Mouse (Mus musculus) layer of hippocampus, postnatal 36 days (tissue): ENCODE data around the gene Cdh8. TPM values are rescaled to one million over a fixed set of nuclear protein-coding genes. Genes with fewer than 3 reads are reported as not detected.
"Not testable (repeated sequence)": the region's sequence is repeated elsewhere in the genome, so short reads cannot be mapped to it uniquely, and the experiment has no call there.

ENCODE experiments used
- DNase-seq, 2 experiments: peaks; one replicate each; pipeline ENCODE4 v3.0.0; 2022
- total RNA-seq, 2 experiments: library from RNA; stranded (reverse); gene quantifications; 2 replicates each; pipeline ENCODE4 v1.2.3; 2021

The Cdh8 gene
- total RNA-seq, 2 experiments from 2014 or later = 86.1 to 89.0 TPM

DNA sequence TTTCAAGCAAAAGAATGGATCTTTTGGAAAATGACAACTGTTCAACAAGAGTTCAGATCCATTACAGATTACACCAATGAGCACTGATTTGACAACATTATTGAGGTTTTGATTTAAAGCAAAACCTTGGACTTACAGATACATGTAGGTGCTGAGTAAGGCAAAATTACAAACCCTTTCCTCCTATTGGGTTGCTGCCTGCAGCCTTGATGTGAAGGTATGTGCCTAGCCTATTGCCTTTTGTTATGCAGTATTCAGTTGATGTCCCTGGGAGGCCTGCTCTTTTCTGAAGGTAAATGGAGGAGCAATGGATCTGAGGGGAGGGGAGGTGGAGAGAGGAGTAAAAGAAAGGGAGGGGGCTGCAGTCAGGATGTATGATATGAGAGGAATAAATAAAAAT lies 135.9 kb downstream of the Cdh8 start:
- DNase-seq = no peak

DNA sequence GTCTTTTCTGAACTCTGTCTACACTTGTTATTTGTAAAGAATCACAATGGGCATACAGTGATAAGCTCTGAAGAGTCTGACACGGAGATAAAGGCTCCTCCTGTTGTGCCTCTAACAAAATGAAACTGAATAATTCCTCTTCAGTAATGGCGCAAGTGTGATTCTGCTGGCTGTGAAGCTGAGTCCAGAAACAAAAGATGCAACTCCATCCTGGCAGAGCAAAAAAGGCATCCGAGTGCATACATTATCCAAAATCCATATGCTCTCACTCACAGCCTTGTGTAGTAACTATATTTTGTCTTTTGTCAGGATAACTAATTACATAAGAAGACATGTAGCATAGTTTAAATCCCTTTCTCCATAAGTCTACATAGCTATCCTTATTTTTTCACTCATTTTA lies 149.1 kb downstream of the Cdh8 start:
- DNase-seq = no peak

DNA sequence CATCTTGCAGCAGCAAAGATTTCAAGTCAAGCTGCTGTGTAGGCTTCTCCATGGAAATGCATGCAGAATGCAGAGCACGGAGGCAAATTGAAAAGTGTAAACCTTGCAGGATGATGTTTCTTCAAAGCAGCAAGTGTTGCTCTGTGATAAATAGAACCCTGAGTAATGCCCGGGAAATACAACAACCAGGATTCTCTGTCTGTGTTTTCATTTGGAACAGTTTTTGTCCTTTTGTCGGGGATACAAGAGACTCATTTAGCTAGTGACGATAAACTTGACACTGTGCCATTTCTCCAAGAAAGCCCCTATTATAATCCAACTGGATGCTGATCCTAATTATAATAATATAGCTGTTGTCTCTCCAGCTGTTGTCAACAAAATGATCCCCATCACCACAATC lies 181.9 kb downstream of the Cdh8 start:
- DNase-seq = no peak

DNA sequence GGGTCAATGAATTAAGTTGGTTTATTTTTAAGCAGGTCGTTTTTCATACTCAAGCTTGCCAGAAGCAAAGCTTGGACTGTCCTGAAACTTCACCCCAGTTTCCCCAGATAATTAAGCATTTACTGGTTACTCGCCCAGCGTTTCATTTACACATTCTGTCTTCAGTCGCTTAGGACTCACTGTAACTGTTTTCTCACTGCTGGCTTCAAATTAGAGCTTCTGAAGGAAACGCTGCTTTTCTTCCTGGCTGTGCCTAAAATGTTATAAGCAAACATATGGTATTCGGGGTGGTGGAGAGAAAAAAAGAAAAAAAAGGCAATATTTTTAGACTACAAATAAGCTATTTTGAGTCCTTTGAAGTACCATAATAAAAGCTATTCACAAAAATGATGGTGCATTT lies 192.6 kb downstream of the Cdh8 start:
- no peak for DNase-seq

DNA sequence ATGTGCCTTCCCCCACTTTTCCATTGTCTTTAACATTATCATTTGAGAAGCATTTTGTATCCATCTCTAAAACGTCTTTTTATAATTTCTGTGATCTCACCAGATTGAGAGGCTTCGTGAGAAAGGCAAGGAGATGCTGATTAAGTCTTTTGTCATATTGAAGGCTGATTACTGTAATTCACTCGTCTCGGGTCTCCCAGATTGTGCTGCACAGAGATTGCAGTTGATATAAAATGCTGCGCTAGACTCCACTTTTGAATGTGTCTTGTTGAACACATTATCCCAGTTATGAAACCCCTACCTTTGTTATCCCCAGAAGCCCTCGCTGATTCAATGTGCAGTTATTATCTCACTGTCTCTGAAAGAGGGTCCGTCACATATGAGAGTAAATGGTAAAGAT lies 211.1 kb downstream of the Cdh8 start:
- no peak for DNase-seq

DNA sequence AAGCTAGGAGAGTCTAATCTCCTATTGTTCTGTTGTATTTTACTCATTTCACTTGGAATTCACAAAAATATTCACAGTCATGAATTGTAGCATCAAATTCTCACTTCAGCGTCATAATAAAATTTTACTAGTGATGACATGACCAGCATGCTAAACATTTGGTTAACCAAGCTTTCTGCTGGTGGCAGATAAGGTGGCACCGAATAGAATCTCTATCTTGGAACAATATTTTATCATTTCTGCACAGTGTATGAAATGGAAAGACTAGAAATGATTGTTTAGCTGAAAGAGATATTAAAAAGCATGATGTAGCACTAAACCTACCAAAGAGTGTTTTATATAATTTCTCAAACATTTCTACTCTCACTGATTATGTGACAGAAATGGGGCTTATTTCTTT lies 225.6 kb downstream of the Cdh8 start:
- no peak for DNase-seq

DNA sequence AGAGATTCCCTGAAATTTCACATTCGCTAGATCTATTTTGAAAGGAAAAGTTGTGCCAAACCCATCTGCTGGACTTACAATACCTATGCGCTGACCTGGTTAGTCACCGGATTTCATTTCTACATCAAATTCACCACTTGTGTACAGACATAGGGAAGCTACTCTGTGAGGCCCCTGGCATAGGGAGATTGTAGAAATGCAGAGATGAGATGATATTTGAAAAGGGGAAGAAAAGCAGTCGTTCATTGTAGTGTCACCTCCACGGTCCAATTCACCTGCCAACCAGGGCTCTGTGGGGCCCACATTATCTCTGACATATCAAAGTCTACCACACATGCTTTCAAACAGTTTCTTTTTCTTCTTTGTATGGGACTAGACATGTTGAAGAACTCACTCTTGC lies 229.4 kb downstream of the Cdh8 start:
- no peak for DNase-seq

DNA sequence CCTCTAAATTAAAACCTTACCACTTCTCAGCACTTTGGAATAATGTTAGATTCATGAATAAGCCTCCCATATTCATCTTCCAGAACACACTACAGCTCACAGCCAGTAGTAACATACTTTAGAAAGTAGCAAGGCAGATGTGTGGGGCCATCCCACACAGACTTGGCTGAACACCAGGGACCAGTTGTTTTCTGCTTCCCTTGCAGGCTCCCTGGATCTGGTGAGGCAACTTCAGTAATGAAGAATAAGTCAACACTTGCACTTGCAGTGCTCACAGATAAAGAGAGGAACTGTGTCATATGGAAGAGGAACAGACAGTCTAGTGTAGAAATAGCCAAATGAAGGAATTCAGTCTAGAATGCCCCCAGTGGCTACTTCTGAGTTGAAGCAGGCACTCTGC lies 232.1 kb downstream of the Cdh8 start:
- no peak for DNase-seq

DNA sequence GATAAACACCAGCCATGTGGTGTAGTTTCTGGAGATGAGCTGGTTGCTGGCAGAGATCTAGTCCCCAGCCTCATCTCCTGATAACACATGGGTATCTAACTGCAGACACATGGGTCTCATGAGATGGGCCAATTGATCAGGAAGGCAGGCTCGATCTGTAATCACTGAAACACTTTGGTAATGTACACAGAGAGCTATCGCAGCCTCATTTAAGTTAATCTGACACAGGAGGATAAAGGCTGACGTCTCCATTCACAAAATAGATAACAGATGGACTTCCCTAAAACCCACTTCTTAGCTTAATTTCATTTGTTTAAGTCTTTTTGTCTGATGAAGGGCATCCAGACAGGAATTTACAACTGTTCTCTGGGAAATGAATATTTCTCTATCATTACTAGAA lies 249.3 kb downstream of the Cdh8 start:
- no peak for DNase-seq

DNA sequence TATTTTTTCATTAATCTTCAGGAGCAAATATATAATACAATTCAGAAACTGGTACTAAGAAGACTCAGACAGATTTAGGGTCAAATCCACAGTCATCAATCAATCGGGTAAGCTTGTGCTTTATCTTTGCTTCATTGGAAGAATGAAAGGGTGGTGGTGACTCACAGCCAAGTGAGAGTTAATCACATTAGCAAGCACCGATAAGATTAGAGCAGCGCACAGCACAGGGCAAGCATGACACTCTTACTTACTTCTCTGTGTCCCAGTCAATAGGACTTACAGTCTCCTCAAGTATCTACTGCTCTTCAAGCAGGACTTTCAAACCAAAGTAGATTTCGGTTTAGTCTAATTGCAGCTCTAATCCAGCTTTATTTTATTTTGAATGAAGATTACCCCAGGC lies 254.6 kb downstream of the Cdh8 start:
- no peak for DNase-seq

DNA sequence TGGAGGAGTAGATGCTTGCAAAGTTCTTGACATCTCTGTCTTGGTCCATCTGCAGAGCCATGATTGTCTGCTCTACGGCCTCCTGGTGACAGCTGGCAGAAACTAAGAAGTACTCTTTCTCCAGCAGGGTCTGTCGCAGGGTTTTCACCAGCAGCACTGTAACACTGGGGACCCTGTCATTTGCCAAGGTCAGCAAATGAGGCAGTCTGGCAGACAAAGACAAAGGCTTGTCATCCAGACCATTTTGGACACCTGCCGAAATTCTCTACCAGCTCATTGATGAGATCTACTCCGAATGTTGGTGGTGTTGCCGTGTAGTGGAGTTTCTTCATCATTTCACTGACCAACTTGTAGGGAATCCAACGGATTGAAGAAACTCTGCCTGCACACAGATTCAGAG lies 270.8 kb downstream of the Cdh8 start:
- DNase-seq = no peak

DNA sequence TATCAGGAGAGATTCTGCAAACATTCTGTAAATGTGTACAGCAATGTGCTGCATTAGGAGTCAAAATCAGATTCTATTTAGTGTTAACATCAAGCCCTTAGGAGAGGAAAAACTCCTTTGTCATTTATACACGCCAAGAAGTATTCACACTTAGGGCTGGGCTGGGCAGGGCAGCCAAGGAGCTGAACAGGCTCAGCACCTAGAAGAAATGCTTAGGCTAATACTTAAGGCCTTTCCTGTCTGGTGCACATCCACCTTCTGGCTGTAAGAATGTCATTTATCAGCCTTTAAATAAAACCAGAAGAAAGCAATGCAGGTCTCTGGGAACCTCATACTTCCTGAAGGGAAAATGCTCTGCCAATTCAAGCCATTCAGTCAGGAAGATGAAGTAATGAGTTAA lies 271.5 kb downstream of the Cdh8 start:
- DNase-seq = not testable (repeated sequence)

DNA sequence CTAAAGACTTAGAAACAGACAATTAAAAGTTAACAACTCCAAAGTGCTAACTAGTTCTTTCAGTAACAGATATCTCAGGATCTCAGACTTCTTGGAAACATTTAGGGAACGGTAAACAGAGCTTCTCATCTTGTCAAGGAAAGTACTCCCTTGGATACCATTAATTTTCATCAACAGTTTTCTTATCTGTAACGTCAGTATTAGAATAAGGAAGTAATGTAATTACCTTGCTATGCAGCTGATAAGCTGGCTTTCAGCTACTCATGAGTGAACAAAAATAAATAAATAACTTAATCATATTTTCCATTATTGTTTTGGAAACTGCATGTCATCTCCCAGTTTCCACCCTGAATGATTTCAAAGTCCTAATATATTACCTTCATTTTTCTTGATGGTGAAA lies 317.8 kb downstream of the Cdh8 start:
- no peak for DNase-seq

DNA sequence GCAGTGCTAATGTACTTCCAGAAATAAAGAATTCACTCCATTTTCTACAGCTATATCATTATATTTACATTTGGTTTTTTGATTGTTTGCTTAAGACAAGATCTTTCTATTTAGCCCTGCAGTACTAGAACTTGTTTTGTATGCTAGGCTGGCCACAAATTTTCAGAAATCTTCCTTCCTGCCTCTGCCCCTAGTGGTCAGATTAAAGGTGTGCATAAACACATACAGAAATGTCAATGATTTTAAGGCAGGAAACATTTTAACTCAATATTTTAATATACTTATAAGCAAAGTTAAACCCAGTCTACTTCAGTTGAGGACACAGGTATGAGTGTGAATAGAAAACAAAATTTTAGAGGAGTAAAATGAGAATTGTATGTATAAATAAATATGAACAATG lies 364.9 kb downstream of the Cdh8 start:
- DNase-seq = no peak

DNA sequence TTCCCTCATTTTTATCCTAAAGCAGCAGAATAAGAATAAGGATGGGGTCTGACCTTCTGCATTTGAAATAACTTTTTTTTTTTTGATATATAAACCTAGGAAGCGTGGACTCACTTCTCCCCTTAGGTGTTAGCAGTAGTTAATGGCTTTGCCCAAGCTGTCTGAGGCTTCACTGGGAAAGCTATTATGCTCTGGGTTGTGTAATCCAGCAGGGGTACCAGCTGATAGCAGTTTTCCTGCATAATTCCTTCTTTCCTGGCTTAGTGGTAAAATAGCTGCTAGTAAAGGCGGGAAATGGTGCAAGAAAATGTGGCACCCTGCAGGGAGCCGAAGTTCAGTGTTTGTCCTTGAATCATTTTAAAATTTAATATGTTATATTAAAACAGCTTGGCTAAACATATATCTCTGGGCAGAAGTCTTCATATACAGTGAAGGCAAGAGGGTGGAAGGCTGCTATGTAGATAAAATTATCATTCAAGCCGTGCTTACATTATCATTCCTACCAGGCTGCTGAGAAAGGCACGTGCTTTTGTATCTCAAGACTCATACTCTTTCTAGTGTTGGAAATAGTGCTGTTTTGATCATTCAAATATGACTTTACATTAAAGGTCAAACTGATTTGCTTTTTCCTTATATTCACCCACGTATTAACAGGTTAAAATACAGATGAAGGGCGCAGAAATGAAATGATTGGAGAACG lies 367.5 kb downstream of the Cdh8 start:
- no peak for DNase-seq

DNA sequence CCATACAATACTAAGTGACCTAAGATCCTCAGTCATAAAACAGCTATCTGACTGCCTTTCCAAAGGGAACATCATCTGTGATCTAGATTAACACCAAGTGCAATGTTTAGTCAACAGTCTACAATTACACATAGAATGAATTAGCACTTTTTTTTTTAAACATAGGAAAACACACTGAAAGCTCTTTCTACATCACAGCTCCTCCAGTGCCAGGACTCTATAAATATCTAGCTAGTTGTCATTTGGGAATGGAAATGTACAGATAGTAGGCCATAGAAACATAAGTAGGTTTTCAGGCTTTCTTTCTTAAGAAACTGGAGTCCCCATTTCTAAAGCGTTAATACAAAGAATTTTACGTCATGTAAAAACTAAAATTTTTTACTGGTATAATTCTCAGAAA lies 375.8 kb downstream of the Cdh8 start:
- no peak for DNase-seq

DNA sequence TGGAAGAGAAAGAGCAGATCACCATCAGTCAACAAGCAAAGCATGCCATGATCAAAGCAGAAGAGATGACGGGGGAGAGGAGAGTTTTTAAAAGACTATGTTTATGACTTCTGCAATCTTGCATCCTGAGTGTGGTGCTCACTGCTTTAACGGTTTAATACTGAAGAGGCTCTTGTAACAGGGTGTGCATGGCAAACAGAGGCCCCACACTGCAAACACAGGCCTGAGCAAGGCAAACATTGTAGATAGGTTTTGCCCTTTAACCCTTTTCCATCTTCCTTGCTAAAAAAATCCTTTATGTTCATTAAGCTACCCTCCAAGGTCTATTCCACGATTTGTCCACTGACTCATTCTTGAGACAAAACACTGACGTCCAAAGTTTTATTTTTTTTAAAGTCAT lies 385.2 kb downstream of the Cdh8 start:
- no peak for DNase-seq
